Mouse (Mus musculus): ENCODE measurements at regions not wholly inside any gene's neighbourhood (a gene's known extent, or its start where the extent isn't known, plus 50 kb on each side); places are given as distances from the start of the nearest gene placed in this dataset.

DNA sequence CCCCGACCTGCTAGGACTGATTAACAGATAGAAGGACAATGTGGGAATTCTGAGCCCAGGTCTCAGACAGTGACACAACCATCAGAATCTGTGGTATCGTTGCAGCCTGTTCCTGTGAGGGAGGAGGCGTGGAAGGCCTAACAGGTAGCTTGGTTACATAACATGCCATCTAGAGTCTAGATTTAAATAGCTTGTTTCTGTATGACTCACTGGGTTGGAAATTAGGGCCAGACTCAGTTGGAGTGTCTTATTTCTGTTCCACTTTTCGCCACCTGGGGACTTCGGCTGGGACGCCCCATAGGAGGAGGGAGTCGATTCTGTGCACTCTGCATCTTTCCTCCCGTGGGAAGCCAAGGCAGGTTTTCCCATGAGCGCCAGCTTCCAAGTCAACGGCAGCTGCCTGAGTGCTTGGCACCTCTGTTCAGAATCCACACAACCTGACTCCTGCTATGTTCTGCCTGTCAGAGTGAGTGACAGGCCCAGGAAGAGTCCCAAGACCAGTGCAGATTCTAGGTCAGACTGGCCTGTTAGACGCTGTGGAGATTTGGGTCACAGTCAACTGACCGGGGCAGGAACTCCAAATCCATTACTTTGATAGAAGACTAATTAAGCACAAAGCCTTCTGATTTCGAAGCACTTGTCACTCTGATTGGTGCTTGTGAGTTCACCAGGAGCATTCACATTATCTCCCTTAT lies 193.7 kb upstream of the Trpc7 start:
- TF ChIP-seq POLR2A (IDR thresholded peaks at IDR 0.05; ENCODE audit: insufficient read length, low read depth) = no peak
- TF ChIP-seq USF1 (IDR thresholded peaks at IDR 0.05; ENCODE audit: low read depth) = no peak
- no peak for TF ChIP-seq POLR2AphosphoS2 (IDR thresholded peaks at IDR 0.05; ENCODE audit: insufficient read length, low read depth)
- TF ChIP-seq MYOG (IDR thresholded peaks at IDR 0.05; ENCODE audit: control insufficient read depth in 1 of 3, insufficient read depth in 1 of 3, insufficient read length in 2 of 3, low read depth in 2 of 3) = no peak
- TF ChIP-seq TCF12 (IDR thresholded peaks at IDR 0.05; ENCODE audit: insufficient read depth, poor library complexity, severe bottlenecking) = no peak
- TF ChIP-seq TCF3 (IDR thresholded peaks at IDR 0.05; ENCODE audit: insufficient read length, low read depth) = no peak
- TF ChIP-seq MAX (IDR thresholded peaks at IDR 0.05; ENCODE audit: low read depth) = no peak
- TF ChIP-seq E2F4 (IDR thresholded peaks at IDR 0.05; ENCODE audit: insufficient read depth) = no peak
